Mouse (Mus musculus) intestine, embryonic 14.5 days (tissue): ENCODE data around the gene Lce3a. TPM values are rescaled to one million over a fixed set of nuclear protein-coding genes. Genes with fewer than 3 reads are reported as not detected.
A peak's percentile ranks its signal among the peaks of the same experiment; 100 is the strongest.

ENCODE experiments used
- ATAC-seq: fragments of 200-750 bp; cut with Nextera tagmentation; replicated peaks from 2 replicates; pipeline ENCODE4 v1.8.0; 2017; ENCODE audit warnings: low read depth, moderate number of reproducible peaks, moderate TSS enrichment, moderate library complexity; ENCODE audit not compliant: low FRiP score, low TSS enrichment
- DNase-seq: peaks from one replicate; pipeline ENCODE4 v3.0.0-alpha.2; 2018; ENCODE audit warnings: low spot score
- H3K27ac ChIP-seq: fragments of 300-500 bp; sonication (generic); 2 replicates; pipeline ENCODE4 v1.5.1; 2014; ENCODE audit warnings: low read depth, mild to moderate bottlenecking, control low read depth
- H3K27me3 ChIP-seq: fragments of 300-500 bp; sonication (generic); replicated peaks from 2 replicates; pipeline ENCODE4 v1.6.1; 2014; ENCODE audit warnings: low read length, control low read depth; ENCODE audit not compliant: control insufficient read depth, insufficient read depth
- H3K36me3 ChIP-seq: fragments of 300-500 bp; sonication (generic); 2 replicates; pipeline ENCODE4 v1.6.1; 2014; ENCODE audit warnings: low read length, control low read depth; ENCODE audit not compliant: control insufficient read depth, insufficient read depth
- H3K4me1 ChIP-seq: fragments of 300-500 bp; sonication (generic); replicated peaks from 2 replicates; pipeline ENCODE4 v1.6.1; 2014; ENCODE audit warnings: low read length, control low read depth, mixed read lengths; ENCODE audit not compliant: control insufficient read depth, insufficient read depth
- H3K4me2 ChIP-seq: fragments of 300-500 bp; sonication (generic); 2 replicates; pipeline ENCODE4 v1.6.1; 2014; ENCODE audit warnings: low read length
- H3K4me3 ChIP-seq: fragments of 300-500 bp; sonication (generic); 2 replicates; pipeline ENCODE4 v1.5.1; 2014; ENCODE audit warnings: low read depth, low read length, control low read depth, mixed read lengths
- H3K9ac ChIP-seq: fragments of 300-500 bp; sonication (generic); 2 replicates; pipeline ENCODE4 v1.6.1; 2014; ENCODE audit warnings: mild to moderate bottlenecking, low read length
- H3K9me3 ChIP-seq: fragments of 300-500 bp; sonication (generic); 2 replicates; pipeline ENCODE4 v1.6.1; 2016; ENCODE audit warnings: low read length, control low read depth; ENCODE audit not compliant: control insufficient read depth
- WGBS: fragments of 180-500 bp; shearing (Covaris S2); extraction: QIAGEN DNeasy Blood & Tissue Kit; methylation state at CpG from one replicate; pipeline ENCODE4 v1.1.7; 2014; 5-methylcytosine and 5-hydroxymethylcytosine counted together
- polyA plus RNA-seq: library from polyadenylated mRNA; unstranded; fragments of >200 nt; fragmentation: Nextera tagmentation; extraction: Ambion mirVana; gene quantifications from 2 replicates; pipeline ENCODE4 v1.2.1, GENCODE M21; 2014

Lce3a gene
- polyA plus RNA-seq, 1 experiment from 2014 or later = not detected

- Histone ChIP-seq H3K4me2 (no peak overlapping the region), H3K9me3 (no peaks in the 10 kb centered on the region), H3K36me3 (no peaks in the 10 kb centered on the region), H3K4me3 (no peak overlapping the region), H3K27me3 (no peaks in the 10 kb centered on the region), H3K9ac (no peak overlapping the region), H3K27ac (no peak overlapping the region), H3K4me1 (no peaks in the 10 kb centered on the region)
- 28% methylated on average over 3 of the region's 3 CpGs for WGBS
- peak; percentile 63 for DNase-seq
- ATAC-seq = no peak
These were observed 23.0 kb downstream of the Lce3a start for GRCm38 (mm10) chr3:92902992-92903391.

GRCm38 (mm10) chr3:92894489-92894888 is 31.5 kb downstream of the Lce3a start:
- DNase-seq = no peak
- Histone ChIP-seq H3K4me1 (no peaks in the 10 kb centered on the region), H3K4me2 (no peak overlapping the region), H3K36me3 (no peaks in the 10 kb centered on the region), H3K9me3 (no peaks in the 10 kb centered on the region), H3K27ac (no peak overlapping the region), H3K27me3 (no peaks in the 10 kb centered on the region), H3K9ac (no peak overlapping the region), H3K4me3 (no peak overlapping the region)
- no peak for ATAC-seq
- WGBS = 46% methylated on average over 1 of the region's 1 CpGs

GRCm38 (mm10) chr3:92894063-92894462 is 32.0 kb downstream of the Lce3a start:
- no peak for ATAC-seq
- 70% methylated on average over 3 of the region's 3 CpGs for WGBS
- Histone ChIP-seq H3K9ac (no peak overlapping the region), H3K9me3 (no peaks in the 10 kb centered on the region), H3K4me1 (no peaks in the 10 kb centered on the region), H3K36me3 (no peaks in the 10 kb centered on the region), H3K4me2 (no peak overlapping the region), H3K4me3 (no peak overlapping the region), H3K27ac (no peak overlapping the region), H3K27me3 (no peaks in the 10 kb centered on the region)
- no peak for DNase-seq

Other genes starting within 250 kb of the Lce3a start
- not detected in 2 replicates for gene Lce1c, start 247.0 kb downstream of the Lce3a start, polyA plus RNA-seq
- gene Lce1d, start 239.0 kb downstream of the Lce3a start, polyA plus RNA-seq = not detected in 2 replicates
- gene Lce1e, start 217.2 kb downstream of the Lce3a start, polyA plus RNA-seq = not detected in 2 replicates
- not detected in 2 replicates for gene Lce1f, start 205.9 kb downstream of the Lce3a start, polyA plus RNA-seq
- gene Gm38119, start 187.1 kb downstream of the Lce3a start, polyA plus RNA-seq = not detected in 2 replicates
- not detected in 2 replicates for gene Lce1g, start 173.9 kb downstream of the Lce3a start, polyA plus RNA-seq
- not detected in 2 replicates for gene Lce1h, start 161.2 kb downstream of the Lce3a start, polyA plus RNA-seq
- gene Lce1i, start 147.3 kb downstream of the Lce3a start, polyA plus RNA-seq = not detected in 2 replicates
- not detected in 2 replicates for gene Lce1j, start 135.7 kb downstream of the Lce3a start, polyA plus RNA-seq
- gene Lce1k, start 118.3 kb downstream of the Lce3a start, polyA plus RNA-seq = not detected in 2 replicates
- not detected in 2 replicates for gene Kprp, start 99.0 kb downstream of the Lce3a start, polyA plus RNA-seq
- gene Lce1l, start 74.9 kb downstream of the Lce3a start, polyA plus RNA-seq = not detected in 2 replicates
- not detected in 2 replicates for gene 2310050C09Rik, start 56.0 kb downstream of the Lce3a start, polyA plus RNA-seq
- gene Lce3b, start 6.7 kb upstream of the Lce3a start, polyA plus RNA-seq = not detected in 2 replicates
- gene Lce3c, start 18.3 kb upstream of the Lce3a start, polyA plus RNA-seq = 0.35 TPM in 1 of 2 replicates, not detected in the other
- not detected in 2 replicates for gene Lce3d, start 31.2 kb upstream of the Lce3a start, polyA plus RNA-seq
- not detected in 2 replicates for gene Lce3e, start 40.8 kb upstream of the Lce3a start, polyA plus RNA-seq
- gene Lce3f, start 66.0 kb upstream of the Lce3a start, polyA plus RNA-seq = not detected in 2 replicates
- gene Crct1, start 89.5 kb upstream of the Lce3a start, polyA plus RNA-seq = not detected in 2 replicates
- gene Lce1m, start 92.8 kb upstream of the Lce3a start, polyA plus RNA-seq = not detected in 2 replicates
- not detected in 2 replicates for gene Gm4858, start 142.6 kb upstream of the Lce3a start, polyA plus RNA-seq
- gene Crnn, start 218.6 kb upstream of the Lce3a start, polyA plus RNA-seq = not detected in 2 replicates